ENCODE assay signal across 13 mouse cellular contexts in the genomic region with DNA sequence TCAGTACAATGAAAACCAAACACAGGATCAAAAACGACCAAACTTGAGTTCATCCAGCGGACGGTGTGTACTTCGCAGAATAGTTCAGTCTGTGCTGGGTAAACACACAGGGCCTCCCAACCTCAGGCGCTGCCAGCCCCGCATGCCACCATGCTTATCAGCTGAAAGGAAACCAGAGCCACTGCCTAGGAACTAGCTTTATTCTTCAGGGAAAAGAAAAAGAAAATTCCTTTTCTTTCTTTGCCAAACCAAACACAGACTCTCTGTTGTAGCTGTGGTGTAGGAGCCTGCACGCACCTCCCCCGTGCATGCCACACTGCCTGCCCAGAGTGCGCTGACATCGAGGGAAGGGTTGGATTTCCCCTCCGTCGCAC.
A peak's percentile ranks its signal among the peaks of the same experiment; 100 is the strongest.
DNase-seq lines count a peak whose midpoint lies in the region; ATAC-seq and TF ChIP-seq lines count a peak whose summit lies in the region.
"Had no signal": no experiment of that assay in that cellular context is flagged by ENCODE, and none has a peak within 500 bp of the region (broad histone marks: within the 10 kb centered on the region; RNA-seq: fewer than 3 reads in every experiment).

No protein-coding gene starts in this region.

- 57% methylated on average over 12 of the region's 12 CpGs for WGBS in embryonic facial prominence, embryonic 11.5 days
- WGBS in embryonic facial prominence, embryonic 10.5 days, result 81% methylated on average over 12 of the region's 12 CpGs
- 55% methylated on average over 12 of the region's 12 CpGs for WGBS in lung, adult 2 months
- WGBS in liver, postnatal 0 days (ENCODE audit: insufficient replicate concordance), result 42% methylated on average over 12 of the region's 12 CpGs
- WGBS in stomach, embryonic 16.5 days, result 47% methylated on average over 12 of the region's 12 CpGs

- no peak for TF ChIP-seq CTCF in lung, adult 2 months (IDR thresholded peaks at IDR 0.05; ENCODE audit: insufficient read depth, low read length)
- no peak for TF ChIP-seq CTCF in liver, postnatal 0 days (IDR thresholded peaks at IDR 0.05; ENCODE audit: low read depth)

- no peak for TF ChIP-seq EP300 in liver, postnatal 0 days (IDR thresholded peaks at IDR 0.05; ENCODE audit: low read depth)

- no peaks in the 10 kb centered on the region for H3K27me3 ChIP-seq in embryonic facial prominence, embryonic 11.5 days (ENCODE audit: control insufficient read depth, insufficient read depth, low read length)
- no peaks in the 10 kb centered on the region for H3K27me3 ChIP-seq in embryonic facial prominence, embryonic 10.5 days (replicated peaks; ENCODE audit: low read depth, poor library complexity, severe bottlenecking)
- no peaks in the 10 kb centered on the region for H3K27me3 ChIP-seq in liver, postnatal 0 days (ENCODE audit: insufficient read depth, low read length)
- H3K27me3 ChIP-seq in stomach, embryonic 16.5 days (ENCODE audit: control insufficient read depth, insufficient read depth, low read length), result no peaks in the 10 kb centered on the region

- H3K36me3 ChIP-seq in embryonic facial prominence, embryonic 11.5 days (replicated peaks; ENCODE audit: control insufficient read depth, insufficient read depth, low read depth, low read length), result no peaks in the 10 kb centered on the region
- H3K36me3 ChIP-seq in embryonic facial prominence, embryonic 10.5 days (replicated peaks), result peaks cover 46% of the 10 kb centered on the region
- H3K36me3 ChIP-seq in liver, postnatal 0 days (replicated peaks; ENCODE audit: insufficient read depth, low read length), result no peaks in the 10 kb centered on the region
- H3K36me3 ChIP-seq in stomach, embryonic 16.5 days (ENCODE audit: control insufficient read depth, insufficient read depth, low read length), result peaks cover 15% of the 10 kb centered on the region

- H3K9me3 ChIP-seq in embryonic facial prominence, embryonic 11.5 days (replicated peaks; ENCODE audit: control insufficient read depth, low read length), result no peaks in the 10 kb centered on the region
- no peaks in the 10 kb centered on the region for H3K9me3 ChIP-seq in embryonic facial prominence, embryonic 10.5 days
- H3K9me3 ChIP-seq in liver, postnatal 0 days (ENCODE audit: low read length), result no peaks in the 10 kb centered on the region
- H3K9me3 ChIP-seq in stomach, embryonic 16.5 days (replicated peaks; ENCODE audit: control insufficient read depth, low read length), result no peaks in the 10 kb centered on the region

- H3K27ac ChIP-seq in embryonic facial prominence, embryonic 11.5 days (replicated peaks; ENCODE audit: low read depth, low read length), result 0 out of 2 replicates have a peak overlapping the region, but pooled peaks have one; percentile 35
- H3K27ac ChIP-seq in embryonic facial prominence, embryonic 10.5 days (replicated peaks), result no peak overlapping the region; the same call in 1 of the 2 replicates
- H3K27ac ChIP-seq in liver, postnatal 0 days (ENCODE audit: low read depth), result no peak overlapping the region
- H3K27ac ChIP-seq in stomach, embryonic 16.5 days (ENCODE audit: low read length), result peak overlapping the region; percentile 77
- H3K27ac ChIP-seq: hindbrain, embryonic 14.5 days; macrophage had no signal

- no peak overlapping the region for H3K4me2 ChIP-seq in embryonic facial prominence, embryonic 11.5 days (ENCODE audit: low read depth, low read length)
- no peak overlapping the region for H3K4me2 ChIP-seq in liver, postnatal 0 days (ENCODE audit: low read depth, low read length)
- H3K4me2 ChIP-seq in stomach, embryonic 16.5 days (ENCODE audit: low read depth, low read length), result no peak overlapping the region
- H3K4me2 ChIP-seq: hindbrain, embryonic 14.5 days had no signal

- no peak for TF ChIP-seq POLR2A in lung, adult 2 months (IDR thresholded peaks at IDR 0.05; ENCODE audit: borderline replicate concordance, extremely low read depth, low read depth, low read length)

- no peak for ATAC-seq in embryonic facial prominence, embryonic 11.5 days (replicated peaks; ENCODE audit: insufficient number of reproducible peaks, low FRiP score, low TSS enrichment, low read depth)
- peak; percentile 57 for ATAC-seq in liver, postnatal 0 days
- peak; percentile 82 for ATAC-seq in stomach, embryonic 16.5 days (ENCODE audit: insufficient read depth, low FRiP score)

- H3K9ac ChIP-seq in embryonic facial prominence, embryonic 11.5 days (replicated peaks; ENCODE audit: low read length), result no peak overlapping the region
- H3K9ac ChIP-seq in liver, postnatal 0 days (replicated peaks), result no peak overlapping the region
- no peak overlapping the region for H3K9ac ChIP-seq in stomach, embryonic 16.5 days (ENCODE audit: low read length)
- H3K9ac ChIP-seq: hindbrain, embryonic 14.5 days had no signal

- DNase-seq in embryonic facial prominence, embryonic 11.5 days (ENCODE audit: low spot score), result no peak
- DNase-seq in embryonic facial prominence, embryonic 10.5 days (ENCODE audit: low spot score), result no peak
- DNase-seq in lung, adult 18-20 months, result peak; percentile 68 to 79
- DNase-seq in lung, adult 2 months, result no peak
- no peak for DNase-seq in liver, postnatal 0 days
- DNase-seq in spleen, postnatal 36 days (ENCODE audit: low spot score in 2 of 2), result no peak
- DNase-seq in spleen, postnatal 4 days (ENCODE audit: low spot score in 2 of 2), result no peak
- DNase-seq: cerebellum, adult 8-10 months had no signal

- no peaks in the 10 kb centered on the region for H3K4me1 ChIP-seq in embryonic facial prominence, embryonic 11.5 days (ENCODE audit: control insufficient read depth, insufficient read depth, low read length)
- H3K4me1 ChIP-seq in embryonic facial prominence, embryonic 10.5 days, result peaks cover 12% of the 10 kb centered on the region
- peaks cover 5% of the 10 kb centered on the region; the same call in 1 of the 2 replicates for H3K4me1 ChIP-seq in lung, adult 2 months (ENCODE audit: control insufficient read depth, insufficient read depth, low read length)
- peaks cover 8% of the 10 kb centered on the region for H3K4me1 ChIP-seq in liver, postnatal 0 days (ENCODE audit: insufficient read depth)
- peaks cover 8% of the 10 kb centered on the region; the same call in 1 of the 2 replicates for H3K4me1 ChIP-seq in stomach, embryonic 16.5 days (ENCODE audit: control insufficient read depth, insufficient read depth, low read length)

- no peak overlapping the region for H3K4me3 ChIP-seq in embryonic facial prominence, embryonic 11.5 days (ENCODE audit: low read depth, low read length)
- H3K4me3 ChIP-seq in embryonic facial prominence, embryonic 10.5 days, result no peak overlapping the region
- H3K4me3 ChIP-seq in lung, adult 2 months (replicated peaks; ENCODE audit: extremely low read depth, low read depth, low read length), result no peak overlapping the region
- H3K4me3 ChIP-seq in liver, postnatal 0 days (ENCODE audit: low read depth, low read length), result no peak overlapping the region
- H3K4me3 ChIP-seq in stomach, embryonic 16.5 days (replicated peaks; ENCODE audit: low read length), result no peak overlapping the region
- H3K4me3 ChIP-seq: erythroblast, embryonic 14.5 days; myocyte had no signal

Comparison
In these comparisons a context has a peak if more than half of its experiments do, and no peak if none do; other contexts are left out.
1. DNase-seq: peak in lung, adult 18-20 months (2 of 2); none in embryonic facial prominence, embryonic 11.5 days (single experiment), embryonic facial prominence, embryonic 10.5 days (single experiment), lung, adult 2 months (single experiment), liver, postnatal 0 days (single experiment), spleen, postnatal 36 days (0 of 2) and spleen, postnatal 4 days (0 of 2).
2. H3K27ac ChIP-seq: peak in embryonic facial prominence, embryonic 11.5 days (single experiment) and stomach, embryonic 16.5 days (single experiment); none in embryonic facial prominence, embryonic 10.5 days (single experiment) and liver, postnatal 0 days (single experiment).